Mouse (Mus musculus) E14TG2a.4 (cell line): Measurements from ENCODE around the gene Zfp672.
"Not testable (repeated sequence)": the region's sequence is repeated elsewhere in the genome, so short reads cannot be mapped to it uniquely, and the experiment has no call there.

Experiments
- H3K27me3 ChIP-seq: 2 replicates; pipeline ENCODE4 v1.6.1; 2014; ENCODE audit warnings: low read length, control low read depth; ENCODE audit not compliant: insufficient read depth
- H3K36me3 ChIP-seq: 2 replicates; pipeline ENCODE4 v1.6.1; 2014; ENCODE audit warnings: low read length, control low read depth; ENCODE audit not compliant: insufficient read depth
- H3K4me1 ChIP-seq: replicated peaks from 2 replicates; pipeline ENCODE4 v1.6.1; 2014; ENCODE audit warnings: low read depth, low read length, control low read depth
- H3K4me3 ChIP-seq: replicated peaks from 2 replicates; pipeline ENCODE4 v1.5.1; 2014; ENCODE audit warnings: mild to moderate bottlenecking, low read length
- H3K9me3 ChIP-seq: 2 replicates; pipeline ENCODE4 v1.6.1; 2014; ENCODE audit warnings: low read length, control low read depth
- CTCF ChIP-seq: conservative IDR thresholded peaks from 2 replicates; pipeline ENCODE4 v1.5.1; 2014; ENCODE audit warnings: low read length
- NANOG ChIP-seq: IDR thresholded peaks from 2 replicates; pipeline ENCODE4 v1.6.1; 2014; ENCODE audit warnings: borderline replicate concordance, low read length, mixed read lengths
- POU5F1 ChIP-seq: IDR thresholded peaks from 2 replicates; pipeline ENCODE4 v1.6.1; 2014; ENCODE audit warnings: low read length, borderline replicate concordance

Zfp672 gene

DNA sequence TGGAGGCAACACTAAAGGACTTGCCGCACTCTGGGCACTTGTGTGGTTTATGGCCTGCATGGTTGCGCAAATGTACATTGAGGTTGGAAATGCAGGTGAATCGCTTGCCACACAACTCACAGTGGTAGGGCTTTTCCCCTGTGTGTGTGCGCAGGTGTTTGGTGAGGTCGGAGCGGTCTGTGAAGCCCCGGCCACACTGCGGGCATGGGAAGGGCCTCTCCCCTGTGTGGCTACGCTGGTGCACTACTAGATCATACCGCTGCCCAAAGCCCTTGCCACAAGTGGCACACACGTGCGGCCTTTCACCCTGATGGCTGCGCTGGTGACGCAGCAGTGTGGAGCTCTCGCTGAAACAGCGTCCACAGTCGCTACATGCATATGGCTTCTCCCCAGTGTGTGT is 13.8 kb downstream of the Zfp672 start:
- H3K36me3 ChIP-seq: peaks cover 58% of the 10 kb centered on the region
- H3K27me3 ChIP-seq: peaks cover 22% of the 10 kb centered on the region
- peaks cover 21% of the 10 kb centered on the region for H3K4me1 ChIP-seq
- H3K4me3 ChIP-seq: peak overlapping the region; percentile 74
- no peaks in the 10 kb centered on the region for H3K9me3 ChIP-seq
- TF ChIP-seq POU5F1: no peak
- no peak for TF ChIP-seq NANOG
- TF ChIP-seq CTCF: no peak

DNA sequence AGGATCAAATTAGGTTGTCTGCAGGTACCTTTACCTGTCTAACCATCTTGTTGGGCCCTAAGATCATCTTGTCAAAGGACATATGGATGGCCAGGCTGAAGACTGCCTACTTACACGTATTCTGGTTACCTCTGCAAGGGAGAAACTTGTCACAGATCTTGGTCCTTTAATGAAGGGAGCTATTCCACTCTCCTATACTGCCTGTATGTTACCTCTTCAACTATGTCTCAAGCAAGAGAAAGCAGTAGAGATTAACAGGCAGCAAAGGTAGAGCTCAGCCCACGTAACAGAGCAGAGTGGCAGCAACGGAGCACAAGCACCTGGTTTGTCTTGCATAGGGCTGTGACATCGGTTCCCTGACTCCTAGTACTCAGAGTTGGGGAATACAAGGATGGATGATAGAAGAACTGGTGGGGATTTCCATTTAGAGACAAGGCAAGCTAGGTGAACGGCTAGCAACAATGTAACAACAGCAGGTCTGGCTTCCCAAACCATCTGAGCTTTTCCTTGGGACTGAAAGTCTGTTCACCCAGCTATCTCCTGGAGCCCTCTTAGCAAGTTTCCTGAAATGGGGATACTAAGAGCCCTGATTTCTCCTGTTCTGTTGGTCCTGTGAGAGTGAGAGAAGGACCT is 14.5 kb downstream of the Zfp672 start:
- no peaks in the 10 kb centered on the region for H3K9me3 ChIP-seq
- H3K27me3 ChIP-seq: peaks cover 22% of the 10 kb centered on the region
- TF ChIP-seq CTCF (no peak), NANOG (no peak), POU5F1 (no peak)
- H3K4me1 ChIP-seq: peaks cover 21% of the 10 kb centered on the region
- H3K36me3 ChIP-seq: peaks cover 65% of the 10 kb centered on the region
- H3K4me3 ChIP-seq: peak overlapping the region; percentile 74; the same call in 1 of the 2 replicates

DNA sequence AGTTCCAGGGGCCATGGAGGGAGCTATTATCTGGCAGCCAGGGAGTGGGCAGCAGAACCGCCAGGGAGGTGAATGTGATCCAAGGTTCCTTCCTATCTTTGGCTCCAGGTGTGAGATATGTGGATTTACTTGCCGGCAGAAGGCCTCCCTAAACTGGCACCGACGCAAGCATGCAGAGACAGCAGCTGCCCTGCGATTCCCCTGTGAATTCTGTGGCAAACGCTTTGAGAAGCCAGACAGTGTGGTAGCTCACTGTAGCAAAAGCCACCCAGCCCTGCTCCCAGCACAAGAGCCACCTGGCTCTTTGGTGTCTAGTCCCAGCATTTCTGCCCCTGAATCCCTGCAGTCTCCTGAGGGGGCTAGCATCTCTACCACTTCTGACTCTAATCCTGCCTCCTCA is 16.1 kb downstream of the Zfp672 start:
- peaks cover 77% of the 10 kb centered on the region for H3K36me3 ChIP-seq
- H3K27me3 ChIP-seq: peaks cover 22% of the 10 kb centered on the region
- H3K4me1 ChIP-seq: peaks cover 21% of the 10 kb centered on the region
- H3K9me3 ChIP-seq: no peaks in the 10 kb centered on the region
- H3K4me3 ChIP-seq: no peak overlapping the region
- TF ChIP-seq NANOG: no peak
- no peak for TF ChIP-seq POU5F1
- TF ChIP-seq CTCF: no peak

DNA sequence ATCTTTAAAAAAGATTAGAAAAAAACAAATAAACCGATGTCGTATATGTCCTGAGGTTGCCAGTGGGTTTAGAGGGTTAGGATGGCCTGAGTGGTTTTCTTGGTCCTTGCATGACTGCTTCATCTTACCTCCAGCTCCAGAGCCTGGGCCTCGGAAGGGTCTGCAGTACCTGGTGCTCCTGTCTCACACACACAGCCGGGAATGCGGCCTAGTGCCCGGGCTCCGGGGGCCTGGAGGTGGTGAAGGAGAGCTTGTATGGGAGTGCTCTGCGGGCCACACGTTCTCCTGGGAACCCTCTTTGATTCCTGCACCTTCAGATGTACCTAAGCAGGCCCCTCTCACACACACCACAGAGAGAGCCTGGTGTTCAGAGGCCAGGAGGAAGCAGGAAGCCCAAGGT is 21.5 kb downstream of the Zfp672 start:
- peaks cover 17% of the 10 kb centered on the region for H3K4me1 ChIP-seq
- H3K9me3 ChIP-seq: no peaks in the 10 kb centered on the region
- no peaks in the 10 kb centered on the region for H3K27me3 ChIP-seq
- H3K4me3 ChIP-seq: no peak overlapping the region
- TF ChIP-seq CTCF (no peak), POU5F1 (no peak), NANOG (no peak)
- H3K36me3 ChIP-seq: peaks cover 52% of the 10 kb centered on the region

DNA sequence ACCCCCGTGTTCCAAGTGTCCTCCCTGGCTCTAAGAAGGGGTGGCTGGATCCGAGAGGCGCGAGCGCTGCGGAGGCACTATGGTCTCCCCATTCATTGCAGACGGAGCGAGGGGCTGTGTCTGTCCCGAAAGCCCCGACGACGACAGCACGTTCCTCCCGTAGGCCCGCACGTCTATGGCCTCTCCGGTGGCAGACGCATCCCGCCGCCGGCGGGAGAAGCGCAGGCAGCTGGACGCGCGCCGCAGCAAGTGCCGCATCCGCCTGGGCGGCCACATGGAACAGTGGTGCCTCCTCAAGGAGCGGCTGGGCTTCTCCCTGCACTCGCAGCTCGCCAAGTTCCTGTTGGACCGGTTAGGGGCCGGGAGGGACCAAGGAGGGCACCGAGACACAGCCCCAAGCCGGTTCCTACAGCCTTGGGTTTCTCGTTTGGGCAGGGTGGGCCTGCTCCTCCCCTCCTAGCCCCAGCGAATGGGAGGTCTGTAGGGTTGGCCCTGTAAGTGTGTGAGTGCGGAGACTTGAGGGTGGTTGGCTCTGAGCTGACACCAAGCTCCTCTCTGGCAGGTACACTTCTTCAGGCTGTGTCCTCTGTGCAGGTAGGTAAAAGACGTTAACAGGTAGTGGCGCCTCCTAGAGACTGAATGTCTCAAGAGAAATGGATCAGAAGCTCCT is 22.6 kb downstream of the Zfp672 start:
- no peak for TF ChIP-seq POU5F1
- no peak for TF ChIP-seq NANOG
- peak; percentile 12; the same call in 1 of the 2 replicates for TF ChIP-seq CTCF
- no peaks in the 10 kb centered on the region for H3K27me3 ChIP-seq
- no peaks in the 10 kb centered on the region for H3K9me3 ChIP-seq
- H3K4me1 ChIP-seq: peaks cover 19% of the 10 kb centered on the region
- peak overlapping the region; percentile 84 for H3K4me3 ChIP-seq
- peaks cover 40% of the 10 kb centered on the region for H3K36me3 ChIP-seq

DNA sequence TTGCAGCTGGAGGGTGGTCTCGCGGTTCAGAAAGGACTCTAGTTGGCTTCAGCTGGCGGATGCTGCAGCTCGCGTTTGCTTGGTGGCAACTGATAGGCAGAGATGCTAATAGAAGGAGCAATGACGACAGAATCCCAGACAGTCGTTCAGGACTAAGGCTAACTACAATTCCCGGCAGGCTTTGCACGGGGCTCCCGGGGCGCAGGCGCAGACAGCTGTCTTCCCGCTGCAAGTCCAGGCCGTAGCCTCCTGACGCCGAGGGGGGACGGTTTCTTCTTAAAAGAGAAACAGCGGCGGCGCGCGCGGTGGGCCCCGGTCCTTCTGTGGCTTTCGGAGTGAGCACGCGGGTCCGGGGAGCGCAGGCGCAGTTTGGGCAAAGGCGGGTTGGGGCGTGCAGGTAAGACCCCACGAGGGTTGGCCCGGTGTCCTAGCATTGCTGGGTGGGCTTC is 23.3 kb downstream of the Zfp672 start, which contains the start of gene Zfp692:
Gene Zfp692, plus strand, starts transcription at position 210 of the 449 bp plus-strand sequence.
- H3K4me3 ChIP-seq: peak within 1 kb of the TSS; percentile 84
- H3K27me3 ChIP-seq: no peaks in the 10 kb centered on the region
- peaks cover 19% of the 10 kb centered on the region for H3K4me1 ChIP-seq
- no peaks in the 10 kb centered on the region for H3K9me3 ChIP-seq
- H3K36me3 ChIP-seq: peaks cover 34% of the 10 kb centered on the region
- TF ChIP-seq CTCF (no peak), POU5F1 (no peak), NANOG (no peak)

DNA sequence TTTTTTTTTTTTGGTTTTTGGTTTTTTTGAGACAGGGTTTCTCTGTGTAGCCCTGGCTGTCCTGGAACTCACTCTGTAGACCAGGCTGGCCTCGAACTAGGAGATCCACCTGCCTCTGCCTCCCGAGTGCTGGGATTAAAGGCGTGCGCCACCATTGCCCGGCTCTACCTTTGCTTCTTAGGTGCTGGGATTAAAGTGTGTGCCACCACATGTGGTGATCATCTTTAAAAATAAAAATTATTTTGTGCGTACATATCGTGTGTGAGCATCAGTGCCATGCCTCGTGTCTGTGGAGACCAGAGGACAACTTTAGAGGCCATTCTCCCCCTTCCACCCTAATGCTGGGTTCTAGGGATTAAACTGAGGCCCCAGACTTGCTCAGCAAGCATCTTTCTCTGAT is 24.8 kb downstream of the Zfp672 start:
- Histone ChIP-seq H3K4me1 (peaks cover 30% of the 10 kb centered on the region), H3K36me3 (peaks cover 18% of the 10 kb centered on the region)
- not testable (repeated sequence) for H3K4me3 ChIP-seq, H3K9me3 ChIP-seq, H3K27me3 ChIP-seq

DNA sequence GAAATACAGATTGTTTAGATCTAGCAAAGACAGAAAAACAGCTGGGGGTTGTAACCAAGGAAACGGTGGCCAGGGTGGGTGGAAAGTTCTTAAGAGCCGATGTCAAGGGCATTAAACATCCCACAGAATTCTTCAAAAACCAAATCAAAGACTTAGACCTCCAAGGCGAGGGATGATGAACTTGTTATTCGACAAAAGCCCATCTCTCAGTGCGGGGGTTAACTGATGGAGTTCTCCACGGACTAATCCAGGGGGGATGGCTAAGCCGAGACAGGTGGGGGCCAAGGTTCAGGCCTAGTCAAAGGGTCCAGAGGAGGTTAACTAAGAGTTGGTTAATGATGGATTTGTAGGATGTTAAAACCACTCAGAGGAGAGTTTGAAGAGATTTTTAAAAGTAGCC is 26.5 kb downstream of the Zfp672 start:
- TF ChIP-seq POU5F1 (no peak), NANOG (no peak), CTCF (no peak)
- H3K36me3 ChIP-seq: peaks cover under 1% of the 10 kb centered on the region
- H3K27me3 ChIP-seq: no peaks in the 10 kb centered on the region
- H3K4me1 ChIP-seq: peaks cover 31% of the 10 kb centered on the region
- H3K4me3 ChIP-seq: no peak overlapping the region
- H3K9me3 ChIP-seq: no peaks in the 10 kb centered on the region

DNA sequence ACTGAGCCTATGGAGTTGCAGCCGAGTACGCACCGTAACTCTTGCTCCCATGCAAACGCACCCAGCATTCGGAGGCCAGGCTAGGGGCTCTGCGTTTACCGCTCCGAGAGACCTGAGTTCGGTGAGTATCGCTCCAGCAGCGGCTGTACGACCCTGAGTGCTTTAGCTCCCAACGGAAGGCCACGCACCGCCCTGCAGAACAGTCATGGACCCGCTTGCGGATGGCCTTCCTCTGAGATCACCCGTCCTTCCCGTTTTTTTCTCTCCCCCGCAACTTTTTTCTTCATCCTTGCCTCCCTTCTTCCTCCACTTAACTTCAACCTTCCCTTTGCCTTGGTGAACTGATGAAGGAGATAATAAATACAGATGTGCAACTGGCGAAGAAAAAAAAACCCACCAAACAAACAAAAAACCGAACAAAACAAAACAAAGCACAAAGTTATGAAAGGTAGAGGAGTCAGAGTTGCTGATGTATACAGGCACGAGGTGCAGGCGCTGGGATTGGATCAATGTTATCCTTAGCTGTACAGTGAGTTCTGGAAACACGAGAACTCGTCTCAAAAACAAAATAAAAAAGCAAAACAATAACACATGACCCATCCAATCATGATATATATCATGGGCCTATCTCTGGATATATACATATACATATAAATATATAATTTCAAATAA is 27.2 kb downstream of the Zfp672 start:
- Histone ChIP-seq H3K4me3 (peak overlapping the region; percentile 83), H3K4me1 (peaks cover 26% of the 10 kb centered on the region)
- no peak for TF ChIP-seq NANOG
- TF ChIP-seq CTCF: no peak
- TF ChIP-seq POU5F1: no peak

More for the DNA sequence above, 27.2 kb downstream of the Zfp672 start:
- Histone ChIP-seq H3K9me3 (no peaks in the 10 kb centered on the region), H3K27me3 (no peaks in the 10 kb centered on the region), H3K36me3 (no peaks in the 10 kb centered on the region)
